Comparison of ENCODE assay signal across 13 mouse cellular contexts in genomic region chr9:21219820-21220219, GRCm38 (mm10). TPM values are rescaled to one million over a fixed set of nuclear protein-coding genes. Genes with fewer than 3 reads are reported as not detected.
DNase-seq lines count a peak whose midpoint lies in the region; ATAC-seq and TF ChIP-seq lines count a peak whose summit lies in the region.
"Had no signal": no experiment of that assay in that cellular context is flagged by ENCODE, and none has a peak within 500 bp of the region (broad histone marks: within the 10 kb centered on the region; RNA-seq: fewer than 3 reads in every experiment).

No protein-coding gene starts in this region.

- H3K4me1 ChIP-seq in liver, embryonic 14.5 days (replicated peaks; ENCODE audit: control insufficient read depth in 2 of 2, insufficient read depth in 2 of 2, low read length in 1 of 2) = peaks cover 10 to 15% of the 10 kb centered on the region in 2 experiments

- no peak overlapping the region for H3K27ac ChIP-seq in liver, embryonic 14.5 days
- H3K27ac ChIP-seq: embryonic facial prominence, embryonic 12.5 days; forebrain, embryonic 12.5 days; hindbrain, embryonic 10.5 days; liver, embryonic 13.5 days had no signal

- H3K27me3 ChIP-seq in liver, embryonic 14.5 days (ENCODE audit: control insufficient read depth, insufficient read depth, low read length) = no peaks in the 10 kb centered on the region
- H3K27me3 ChIP-seq: embryonic facial prominence, embryonic 12.5 days; liver, embryonic 13.5 days had no signal

- ATAC-seq in CD4-positive, CD25-positive, alpha-beta regulatory T cell, adult 4 months = no peak
- ATAC-seq in liver, embryonic 14.5 days (ENCODE audit: insufficient read depth) = no peak

- no peaks in the 10 kb centered on the region for H3K9me3 ChIP-seq in liver, embryonic 14.5 days (ENCODE audit: control insufficient read depth, low read length)
- H3K9me3 ChIP-seq: liver, embryonic 13.5 days had no signal

- DNase-seq in CD4-positive, CD25-positive, alpha-beta regulatory T cell, adult 2 months (ENCODE audit: low read depth, low spot score) = peak; percentile 61
- DNase-seq in liver, embryonic 14.5 days (ENCODE audit: low read depth in 3 of 3, low spot score in 3 of 3) = no peak
- DNase-seq in liver (no peak), 3T3-L1 (ENCODE audit: low read depth, low spot score) (peak; percentile 33), R1 (ENCODE audit: low read depth, low spot score) (peak; percentile 91)
- no peak for DNase-seq in right cerebral cortex, adult 18-20 months
- DNase-seq in adrenal gland, adult (ENCODE audit: inconsistent age in 2 of 2, low spot score in 1 of 2) = no peak

- TF ChIP-seq EP300 in liver, embryonic 14.5 days (IDR thresholded peaks at IDR 0.05; ENCODE audit: low read depth) = no peak

- no peaks in the 10 kb centered on the region for H3K36me3 ChIP-seq in liver, embryonic 14.5 days (replicated peaks; ENCODE audit: control insufficient read depth, insufficient read depth, low read depth)
- H3K36me3 ChIP-seq: embryonic facial prominence, embryonic 12.5 days; forebrain, embryonic 12.5 days; heart, embryonic 10.5 days; hindbrain, embryonic 10.5 days; liver, embryonic 13.5 days had no signal

- no peak overlapping the region for H3K9ac ChIP-seq in liver, embryonic 14.5 days (replicated peaks)
- H3K9ac ChIP-seq: embryonic facial prominence, embryonic 12.5 days; forebrain, embryonic 12.5 days; liver, embryonic 13.5 days had no signal

- WGBS in liver, embryonic 14.5 days (ENCODE audit: insufficient replicate concordance) = 45% methylated on average over 3 of the region's 3 CpGs

- H3K4me3 ChIP-seq in liver, embryonic 14.5 days (ENCODE audit: insufficient read depth in 1 of 2, low read depth in 2 of 2, low read length in 2 of 2) = no peak overlapping the region
- H3K4me3 ChIP-seq: embryonic facial prominence, embryonic 12.5 days had no signal

- no peak overlapping the region for H3K4me2 ChIP-seq in liver, embryonic 14.5 days (ENCODE audit: low read depth)

- TF ChIP-seq CTCF in liver, embryonic 14.5 days (IDR thresholded peaks at IDR 0.05; ENCODE audit: low read depth) = peak; percentile 15; the same call in 1 of the 2 replicates

RNA-seq across cellular contexts. Expression of gene Keap1, which starts 19.3 kb away (rescaled TPM):
- 10 to 100 TPM; 20.1 to 43.4 TPM for polyA plus RNA-seq in CD4-positive, CD25-positive, alpha-beta regulatory T cell, adult 4 months (2017; shearing (Covaris generic))
- polyA plus RNA-seq in liver, embryonic 14.5 days (2012; rRNA removed) = 15.1 and 15.8 TPM in 2 replicates
- polyA plus RNA-seq in liver, embryonic 14.5 days (2014; fragmentation: Nextera tagmentation; extraction: Ambion mirVana) = 15.6 and 16.4 TPM in 2 replicates

RNA-seq across cellular contexts. Expression of gene S1pr5, which starts 28.4 kb away (rescaled TPM):
- under 1 TPM in 1 of 2 experiments, not detected in 1; 0.12 TPM for polyA plus RNA-seq in CD4-positive, CD25-positive, alpha-beta regulatory T cell, adult 4 months (2017; shearing (Covaris generic))
- polyA plus RNA-seq in liver, embryonic 14.5 days (2012; rRNA removed) = 0.06 TPM in 2 replicates
- polyA plus RNA-seq in liver, embryonic 14.5 days (2014; fragmentation: Nextera tagmentation; extraction: Ambion mirVana) = 0.09 and 0.10 TPM in 2 replicates

RNA-seq across cellular contexts. Expression of gene Atg4d, which starts 45.3 kb away (rescaled TPM):
- polyA plus RNA-seq in CD4-positive, CD25-positive, alpha-beta regulatory T cell, adult 4 months (2017; shearing (Covaris generic)) = 10 to 100 TPM; 25.3 to 29.8 TPM
- 21.5 and 38.9 TPM in 2 replicates for polyA plus RNA-seq in liver, embryonic 14.5 days (2012; rRNA removed)
- 69.3 and 78.1 TPM in 2 replicates for polyA plus RNA-seq in liver, embryonic 14.5 days (2014; fragmentation: Nextera tagmentation; extraction: Ambion mirVana)

RNA-seq across cellular contexts. Expression of gene Pde4a, which starts 54.3 kb away (rescaled TPM):
- 1 to 10 TPM in 1 of 2 experiments, under 1 TPM in 1; 0.67 to 1.3 TPM for polyA plus RNA-seq in CD4-positive, CD25-positive, alpha-beta regulatory T cell, adult 4 months (2017; shearing (Covaris generic))
- 1.3 and 1.4 TPM in 2 replicates for polyA plus RNA-seq in liver, embryonic 14.5 days (2012; rRNA removed)
- 1.1 and 1.4 TPM in 2 replicates for polyA plus RNA-seq in liver, embryonic 14.5 days (2014; fragmentation: Nextera tagmentation; extraction: Ambion mirVana)

Comparison
In these comparisons a context has a peak if more than half of its experiments do, and no peak if none do; other contexts are left out.
1. DNase-seq: peak in CD4-positive, CD25-positive, alpha-beta regulatory T cell, adult 2 months (single experiment), 3T3-L1 (single experiment) and R1 (single experiment); none in liver, embryonic 14.5 days (0 of 3), liver (single experiment), right cerebral cortex, adult 18-20 months (single experiment) and adrenal gland, adult (0 of 2).